Mouse (Mus musculus): ENCODE measurements around the gene Smc2. TPM values are rescaled to one million over a fixed set of nuclear protein-coding genes. Genes with fewer than 3 reads are reported as not detected.

Smc2 gene
- total and polyA plus RNA-seq, 2 experiments, result 0.43 to 2.6 TPM

- Histone ChIP-seq H3K9ac (ENCODE audit: low read depth, low read length) (no peak overlapping the region), H3K79me2 (ENCODE audit: control insufficient read depth, insufficient read depth, low read length) (no peaks in the 10 kb centered on the region), H3K4me1 (ENCODE audit: control insufficient read depth, insufficient read depth, low read length) (peaks cover 2% of the 10 kb centered on the region; the same call in 1 of the 2 replicates), H3K27me3 (ENCODE audit: control insufficient read depth, insufficient read depth, low read length) (no peaks in the 10 kb centered on the region; the same call in 1 of the 2 replicates), H3K4me3 (ENCODE audit: insufficient read depth, low read depth, low read length) (no peak overlapping the region), H3K27ac (replicated peaks; ENCODE audit: insufficient read depth, low read depth, low read length) (no peak overlapping the region), H3K36me3 (ENCODE audit: control insufficient read depth, insufficient read depth, low read length) (no peaks in the 10 kb centered on the region)
- DNase-seq (ENCODE audit: extremely low read depth, low read depth, low spot score), result peak; percentile 20
- TF ChIP-seq POLR2A (IDR thresholded peaks at IDR 0.05; ENCODE audit: extremely low read depth, insufficient read depth, low read length) (no peak), CTCF (IDR thresholded peaks at IDR 0.05; ENCODE audit: low read depth, low read length) (no peak)
- WGBS, result 11% methylated on average over 4 of the region's 4 CpGs
Measured at GRCm38 (mm10) chr4:52517580-52517979, 78.5 kb downstream of the Smc2 start.

- 82% methylated on average over 5 of the region's 5 CpGs for WGBS
- DNase-seq (ENCODE audit: extremely low read depth, low read depth, low spot score), result no peak
- H3K27ac ChIP-seq (replicated peaks; ENCODE audit: insufficient read depth, low read depth, low read length), result no peak overlapping the region
Measured at GRCm38 (mm10) chr4:52519301-52519700, 80.3 kb downstream of the Smc2 start.

DNA sequence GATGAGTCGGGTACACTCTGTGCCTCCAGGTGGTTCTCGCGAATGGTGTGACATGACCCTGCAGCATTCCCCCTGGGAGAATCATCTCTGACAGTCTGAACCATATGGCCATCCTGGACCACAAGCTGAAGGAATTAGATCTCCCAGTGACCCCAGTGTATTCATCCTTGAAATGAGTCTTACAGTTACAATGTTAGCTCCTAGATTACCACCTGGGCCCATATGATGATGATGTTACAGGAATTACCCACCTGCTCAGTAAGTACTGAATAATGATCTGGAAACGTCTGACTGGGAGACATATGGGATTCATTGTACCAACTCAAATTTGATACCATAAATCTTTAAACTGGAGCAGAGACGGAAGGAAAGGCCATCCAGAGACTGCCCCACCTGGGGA is 87.4 kb downstream of the Smc2 start:
- Histone ChIP-seq H3K4me1 (ENCODE audit: control insufficient read depth, insufficient read depth, low read length) (no peaks in the 10 kb centered on the region), H3K27ac (replicated peaks; ENCODE audit: insufficient read depth, low read depth, low read length) (no peak overlapping the region), H3K79me2 (ENCODE audit: control insufficient read depth, insufficient read depth, low read length) (no peaks in the 10 kb centered on the region), H3K36me3 (ENCODE audit: control insufficient read depth, insufficient read depth, low read length) (no peaks in the 10 kb centered on the region), H3K4me3 (ENCODE audit: insufficient read depth, low read depth, low read length) (no peak overlapping the region), H3K27me3 (ENCODE audit: control insufficient read depth, insufficient read depth, low read length) (no peaks in the 10 kb centered on the region), H3K9ac (ENCODE audit: low read depth, low read length) (no peak overlapping the region)
- DNase-seq (ENCODE audit: extremely low read depth, low read depth, low spot score), result no peak
- WGBS, result 79% methylated on average over 5 of the region's 5 CpGs
- no peak for TF ChIP-seq CTCF (IDR thresholded peaks at IDR 0.05; ENCODE audit: low read depth, low read length)
- no peak for TF ChIP-seq POLR2A (IDR thresholded peaks at IDR 0.05; ENCODE audit: extremely low read depth, insufficient read depth, low read length)

More at GRCm38 (mm10) chr4:52519301-52519700, 80.3 kb downstream of the Smc2 start:
- Histone ChIP-seq H3K4me3 (ENCODE audit: insufficient read depth, low read depth, low read length) (no peak overlapping the region), H3K9ac (ENCODE audit: low read depth, low read length) (no peak overlapping the region), H3K27me3 (ENCODE audit: control insufficient read depth, insufficient read depth, low read length) (no peaks in the 10 kb centered on the region), H3K79me2 (ENCODE audit: control insufficient read depth, insufficient read depth, low read length) (no peaks in the 10 kb centered on the region), H3K4me1 (ENCODE audit: control insufficient read depth, insufficient read depth, low read length) (peaks cover 2% of the 10 kb centered on the region; the same call in 1 of the 2 replicates), H3K36me3 (ENCODE audit: control insufficient read depth, insufficient read depth, low read length) (no peaks in the 10 kb centered on the region)
- no peak for TF ChIP-seq CTCF (IDR thresholded peaks at IDR 0.05; ENCODE audit: low read depth, low read length)
- TF ChIP-seq POLR2A (IDR thresholded peaks at IDR 0.05; ENCODE audit: extremely low read depth, insufficient read depth, low read length), result no peak

- WGBS, result 75% methylated on average over 2 of the region's 2 CpGs
Measured at GRCm38 (mm10) chr4:52530636-52531035, 91.6 kb downstream of the Smc2 start.

More at GRCm38 (mm10) chr4:52530636-52531035, 91.6 kb downstream of the Smc2 start:
- H3K27ac ChIP-seq (replicated peaks; ENCODE audit: insufficient read depth, low read depth, low read length), result no peak overlapping the region
- DNase-seq (ENCODE audit: extremely low read depth, low read depth, low spot score), result no peak
- no peaks in the 10 kb centered on the region for H3K27me3 ChIP-seq (ENCODE audit: control insufficient read depth, insufficient read depth, low read length)
- H3K79me2 ChIP-seq (ENCODE audit: control insufficient read depth, insufficient read depth, low read length), result no peaks in the 10 kb centered on the region
- H3K9ac ChIP-seq (ENCODE audit: low read depth, low read length), result no peak overlapping the region
- no peak overlapping the region for H3K4me3 ChIP-seq (ENCODE audit: insufficient read depth, low read depth, low read length)
- no peaks in the 10 kb centered on the region for H3K4me1 ChIP-seq (ENCODE audit: control insufficient read depth, insufficient read depth, low read length)
- TF ChIP-seq CTCF (IDR thresholded peaks at IDR 0.05; ENCODE audit: low read depth, low read length) (no peak), POLR2A (IDR thresholded peaks at IDR 0.05; ENCODE audit: extremely low read depth, insufficient read depth, low read length) (no peak)
- H3K36me3 ChIP-seq (ENCODE audit: control insufficient read depth, insufficient read depth, low read length), result no peaks in the 10 kb centered on the region

Other genes starting within 250 kb of the Smc2 start
- 2.1 TPM in 1 of 2 replicates, not detected in the other for gene Vma21-ps, start 58.0 kb downstream of the Smc2 start, total RNA-seq (2014; rRNA removed)
- gene Vma21-ps, start 58.0 kb downstream of the Smc2 start, polyA plus RNA-seq (2012; rRNA removed), result 0.55 and 1.3 TPM in 2 replicates
- not detected in 2 replicates for gene Toporsl, start 157.0 kb downstream of the Smc2 start, total RNA-seq (2014; rRNA removed)
- not detected in 2 replicates for gene Toporsl, start 157.0 kb downstream of the Smc2 start, polyA plus RNA-seq (2012; rRNA removed)

All from liver, adult 2 months (tissue).